Mouse (Mus musculus): Measurements from ENCODE around the gene Zfp609. TPM values are rescaled to one million over a fixed set of nuclear protein-coding genes. Genes with fewer than 3 reads are reported as not detected.

The Zfp609 gene
- 9.8 TPM for polyA plus RNA-seq (2015; fragmentation: Illumina TruSeq; extraction: RNeasy Lipid Tissue Mini Kit (QIAGEN cat#74804); ENCODE audit: insufficient read depth, low replicate concordance)

GRCm38 (mm10) chr9:65827344-65828015, at the start of gene Zfp609:
Zfp609 (minus strand) TSS chr9:65827564.

GRCm38 (mm10) chr9:65667701-65668100, 159.7 kb downstream of the Zfp609 start, which contains the start of gene Oaz2:
Oaz2 (plus strand) TSS chr9:65668001.

Other genes with a start within 250 kb of the Zfp609 start
- gene Plekho2, start 247.5 kb downstream of the Zfp609 start, polyA plus RNA-seq (2015; fragmentation: Illumina TruSeq; extraction: RNeasy Lipid Tissue Mini Kit (QIAGEN cat#74804); ENCODE audit: insufficient read depth, low replicate concordance) = 46.8 TPM
- 2.4 TPM for gene Pif1, start 240.4 kb downstream of the Zfp609 start, polyA plus RNA-seq (2015; fragmentation: Illumina TruSeq; extraction: RNeasy Lipid Tissue Mini Kit (QIAGEN cat#74804); ENCODE audit: insufficient read depth, low replicate concordance)
- gene Rbpms2, start 197.9 kb downstream of the Zfp609 start, polyA plus RNA-seq (2015; fragmentation: Illumina TruSeq; extraction: RNeasy Lipid Tissue Mini Kit (QIAGEN cat#74804); ENCODE audit: insufficient read depth, low replicate concordance) = 3.7 TPM
- gene Oaz2, start 159.6 kb downstream of the Zfp609 start, polyA plus RNA-seq (2015; fragmentation: Illumina TruSeq; extraction: RNeasy Lipid Tissue Mini Kit (QIAGEN cat#74804); ENCODE audit: insufficient read depth, low replicate concordance) = 70.3 TPM
- gene Pclaf, start 62.7 kb upstream of the Zfp609 start, polyA plus RNA-seq (2015; fragmentation: Illumina TruSeq; extraction: RNeasy Lipid Tissue Mini Kit (QIAGEN cat#74804); ENCODE audit: insufficient read depth, low replicate concordance) = 38.2 TPM
- gene Trip4, start 81.2 kb upstream of the Zfp609 start, polyA plus RNA-seq (2015; fragmentation: Illumina TruSeq; extraction: RNeasy Lipid Tissue Mini Kit (QIAGEN cat#74804); ENCODE audit: insufficient read depth, low replicate concordance) = 43.0 TPM
- gene Csnk1g1, start 81.4 kb upstream of the Zfp609 start, polyA plus RNA-seq (2015; fragmentation: Illumina TruSeq; extraction: RNeasy Lipid Tissue Mini Kit (QIAGEN cat#74804); ENCODE audit: insufficient read depth, low replicate concordance) = 29.8 TPM
- 314 TPM for gene Ppib, start 232.7 kb upstream of the Zfp609 start, polyA plus RNA-seq (2015; fragmentation: Illumina TruSeq; extraction: RNeasy Lipid Tissue Mini Kit (QIAGEN cat#74804); ENCODE audit: insufficient read depth, low replicate concordance)
- gene Snx22, start 242.2 kb upstream of the Zfp609 start, polyA plus RNA-seq (2015; fragmentation: Illumina TruSeq; extraction: RNeasy Lipid Tissue Mini Kit (QIAGEN cat#74804); ENCODE audit: insufficient read depth, low replicate concordance) = 13.9 TPM